Mouse (Mus musculus) splenic B cell, adult 2 months (primary cell): ENCODE measurements around the gene Zdhhc18.

Source experiments
- DNase-seq: peaks from one replicate; pipeline ENCODE4 v3.0.0-alpha.2; 2011; ENCODE audit warnings: low read depth, low spot score
- H3K27me3 ChIP-seq: 2 replicates; pipeline ENCODE4 v1.6.1; 2012; ENCODE audit warnings: mild to moderate bottlenecking, low read length, moderate library complexity, mixed read lengths; ENCODE audit not compliant: control insufficient read depth, poor library complexity, insufficient read depth, severe bottlenecking
- H3K36me3 ChIP-seq: 2 replicates; pipeline ENCODE4 v1.6.1; 2012; ENCODE audit warnings: mild to moderate bottlenecking, low read length, moderate library complexity, mixed read lengths; ENCODE audit not compliant: control insufficient read depth, poor library complexity, insufficient read depth, severe bottlenecking

Gene Zdhhc18

GRCm38 (mm10) chr4:133584059-133584951 lies 65.6 kb downstream of the Zdhhc18 start, which contains the start of gene Gpn2:
Gene Gpn2 (plus strand): TSS chr4:133584362.
- no peaks in the 10 kb centered on the region for H3K27me3 ChIP-seq
- peak; percentile 90 for DNase-seq
- peaks cover 8% of the 10 kb centered on the region for H3K36me3 ChIP-seq

GRCm38 (mm10) chr4:133583690-133584058 lies 66.3 kb downstream of the Zdhhc18 start:
- Histone ChIP-seq H3K27me3 (no peaks in the 10 kb centered on the region), H3K36me3 (peaks cover 8% of the 10 kb centered on the region)
- no peak for DNase-seq

GRCm38 (mm10) chr4:133577983-133578382 lies 72.0 kb downstream of the Zdhhc18 start:
- no peaks in the 10 kb centered on the region for H3K27me3 ChIP-seq
- no peak for DNase-seq
- H3K36me3 ChIP-seq: peaks cover 3% of the 10 kb centered on the region

- H3K27me3 ChIP-seq: no peaks in the 10 kb centered on the region
- no peaks in the 10 kb centered on the region; the same call in 1 of the 2 replicates for H3K36me3 ChIP-seq
- no peak for DNase-seq
These were observed 75.1 kb downstream of the Zdhhc18 start for GRCm38 (mm10) chr4:133574843-133575202.

- H3K27me3 ChIP-seq: no peaks in the 10 kb centered on the region
- H3K36me3 ChIP-seq: no peaks in the 10 kb centered on the region; the same call in 1 of the 2 replicates
- peak; percentile 94 for DNase-seq
These were observed 75.7 kb downstream of the Zdhhc18 start, which contains the start of gene Gpatch3 for GRCm38 (mm10) chr4:133574070-133574842. Gene Gpatch3 (plus strand): TSS chr4:133574745.

GRCm38 (mm10) chr4:133570066-133570466 lies 79.9 kb downstream of the Zdhhc18 start:
- Histone ChIP-seq H3K27me3 (no peaks in the 10 kb centered on the region), H3K36me3 (no peaks in the 10 kb centered on the region)
- DNase-seq: no peak

GRCm38 (mm10) chr4:133569291-133570065 lies 80.5 kb downstream of the Zdhhc18 start:
- no peaks in the 10 kb centered on the region for H3K27me3 ChIP-seq
- no peaks in the 10 kb centered on the region for H3K36me3 ChIP-seq
- DNase-seq: no peak

GRCm38 (mm10) chr4:133567251-133567650 lies 82.7 kb downstream of the Zdhhc18 start:
- no peak for DNase-seq
- no peaks in the 10 kb centered on the region for H3K36me3 ChIP-seq
- H3K27me3 ChIP-seq: no peaks in the 10 kb centered on the region

- Histone ChIP-seq H3K36me3 (no peaks in the 10 kb centered on the region), H3K27me3 (no peaks in the 10 kb centered on the region)
- DNase-seq: no peak
These were observed 86.8 kb downstream of the Zdhhc18 start for GRCm38 (mm10) chr4:133563123-133563571.

- DNase-seq: no peak
- Histone ChIP-seq H3K27me3 (no peaks in the 10 kb centered on the region), H3K36me3 (no peaks in the 10 kb centered on the region)
These were observed 88.3 kb downstream of the Zdhhc18 start for GRCm38 (mm10) chr4:133561622-133562021.

- no peak for DNase-seq
- Histone ChIP-seq H3K27me3 (no peaks in the 10 kb centered on the region), H3K36me3 (no peaks in the 10 kb centered on the region)
These were observed 90.1 kb downstream of the Zdhhc18 start for GRCm38 (mm10) chr4:133559846-133560245.

- DNase-seq: no peak
- Histone ChIP-seq H3K36me3 (no peaks in the 10 kb centered on the region), H3K27me3 (no peaks in the 10 kb centered on the region)
These were observed 92.8 kb downstream of the Zdhhc18 start for GRCm38 (mm10) chr4:133557041-133557717.
